Mouse (Mus musculus): ENCODE data around the gene Vmn1r191. TPM values are rescaled to one million over a fixed set of nuclear protein-coding genes. Genes with fewer than 3 reads are reported as not detected.

The Vmn1r191 gene
- total RNA-seq (2023), result not detected

DNA sequence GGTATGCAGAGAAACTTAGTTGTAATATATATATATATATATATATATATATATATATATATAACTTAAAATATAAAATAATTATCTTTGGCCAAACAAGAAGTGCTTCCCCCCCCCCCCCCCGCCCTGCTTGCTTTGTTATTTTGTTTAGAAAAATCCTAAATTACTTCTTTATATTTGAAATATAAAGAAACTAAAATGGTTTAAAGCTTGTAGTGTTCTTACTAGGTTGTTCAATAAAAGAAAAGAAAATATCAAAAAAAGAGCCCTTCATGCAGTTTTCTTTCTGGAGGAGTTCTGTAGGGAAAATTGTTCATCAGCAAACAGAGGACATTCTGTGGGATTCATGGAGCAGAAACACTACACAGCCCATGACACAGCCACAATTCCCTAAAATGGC, at the start of gene Vmn1r191:
Vmn1r191 (minus strand) TSS at position 101 of the 400 bp plus-strand sequence.

GRCm38 (mm10) chr13:22223060-22223459, 39.3 kb upstream of the Vmn1r191 start, which contains the start of gene Vmn1r193:
Gene Vmn1r193 (minus strand): TSS chr13:22223160.

DNA sequence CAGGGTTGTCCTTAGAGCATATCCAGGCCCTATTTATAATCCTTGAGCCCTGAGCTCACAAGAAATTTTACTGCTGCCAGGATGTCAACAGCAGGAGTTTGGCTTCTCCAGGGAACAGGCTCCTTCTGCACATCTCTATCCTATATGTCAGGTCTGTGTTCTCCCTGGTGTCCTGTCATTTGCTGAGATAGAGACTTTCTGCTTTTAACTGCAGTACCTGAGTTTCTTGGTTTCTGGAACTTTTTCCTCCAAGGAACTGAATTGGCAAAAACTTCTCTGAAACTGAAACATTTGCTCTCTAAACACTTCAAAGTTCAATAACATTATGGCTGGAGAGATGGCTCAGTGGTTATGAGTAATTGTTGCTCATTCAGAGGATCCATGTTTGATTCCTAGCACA, 7.3 kb upstream of the Vmn1r191 start, which contains the start of gene Vmn1r192:
Vmn1r192 (minus strand) TSS at position 101 of the 400 bp plus-strand sequence.

Other genes starting within 250 kb of the Vmn1r191 start
- 3.5 TPM for gene Zfp184, start 238.9 kb downstream of the Vmn1r191 start, total RNA-seq (2023)
- not detected for gene Pom121l2, start 202.8 kb downstream of the Vmn1r191 start, total RNA-seq (2023)
- gene Prss16, start 174.2 kb downstream of the Vmn1r191 start, total RNA-seq (2023), result 0.53 TPM
- gene Hist1h2ah, start 148.4 kb downstream of the Vmn1r191 start, total RNA-seq (2023), result 27.0 TPM
- 29.9 TPM for gene Hist1h2bk, start 148.1 kb downstream of the Vmn1r191 start, total RNA-seq (2023)
- gene Hist1h4i, start 142.6 kb downstream of the Vmn1r191 start, total RNA-seq (2023), result 44.4 TPM
- 28.7 TPM for gene Hist1h2ag, start 141.0 kb downstream of the Vmn1r191 start, total RNA-seq (2023)
- gene Hist1h2bj, start 140.8 kb downstream of the Vmn1r191 start, total RNA-seq (2023), result 24.6 TPM
- gene Vmn1r188, start 99.5 kb downstream of the Vmn1r191 start, total RNA-seq (2023), result not detected
- not detected for gene Vmn1r189, start 78.1 kb downstream of the Vmn1r191 start, total RNA-seq (2023)
- gene Vmn1r192, start 7.2 kb upstream of the Vmn1r191 start, total RNA-seq (2023), result not detected
- gene Vmn1r193, start 39.2 kb upstream of the Vmn1r191 start, total RNA-seq (2023), result not detected
- not detected for gene Vmn1r194, start 60.2 kb upstream of the Vmn1r191 start, total RNA-seq (2023)
- gene Vmn1r195, start 86.6 kb upstream of the Vmn1r191 start, total RNA-seq (2023), result not detected
- gene Vmn1r196, start 106.0 kb upstream of the Vmn1r191 start, total RNA-seq (2023), result not detected
- gene Vmn1r197, start 140.6 kb upstream of the Vmn1r191 start, total RNA-seq (2023), result not detected
- not detected for gene Vmn1r198, start 166.4 kb upstream of the Vmn1r191 start, total RNA-seq (2023)
- not detected for gene Vmn1r199, start 195.8 kb upstream of the Vmn1r191 start, total RNA-seq (2023)
- not detected for gene Vmn1r200, start 206.4 kb upstream of the Vmn1r191 start, total RNA-seq (2023)

All from CD4-positive naive resting alpha-beta T cell, adult 76 days (primary cell).